Mouse (Mus musculus) adrenal gland, postnatal 4 days (tissue): ENCODE measurements around the gene Psip1. TPM values are rescaled to one million over a fixed set of nuclear protein-coding genes. Genes with fewer than 3 reads are reported as not detected.

Experiments used
- DNase-seq, 2 experiments: peaks; one replicate each; pipeline ENCODE4 v3.0.0; 2021 to 2022; ENCODE audit warnings: low spot score in 2 of 2, mixed read lengths in 2 of 2
- total RNA-seq, 2 experiments: library from RNA; stranded (reverse); gene quantifications; 2 replicates each; pipeline ENCODE4 v1.2.3; 2021

The Psip1 gene
- total RNA-seq, 2 experiments from 2014 or later = 79.9 to 95.3 TPM

DNA sequence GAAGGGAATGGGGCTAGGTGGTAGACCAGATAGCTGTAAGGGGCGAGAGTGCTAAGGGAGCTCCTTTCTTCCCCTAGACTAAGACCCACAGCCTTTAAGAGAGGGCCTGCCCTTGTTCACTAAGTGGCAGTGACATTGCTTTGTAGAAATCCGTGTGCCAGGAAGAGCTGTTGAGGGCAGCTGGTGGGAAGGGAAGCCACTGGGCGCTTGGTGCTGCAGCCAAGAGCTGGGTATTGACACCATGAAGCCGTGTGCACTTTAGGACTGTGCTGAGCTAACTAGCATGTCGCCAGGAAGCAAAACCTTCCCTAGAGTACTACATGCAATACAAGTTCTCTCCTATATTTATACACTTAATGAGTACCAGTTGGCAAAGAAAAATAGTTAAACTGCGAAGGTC lies 62.6 kb downstream of the Psip1 start:
- DNase-seq = no peak

DNA sequence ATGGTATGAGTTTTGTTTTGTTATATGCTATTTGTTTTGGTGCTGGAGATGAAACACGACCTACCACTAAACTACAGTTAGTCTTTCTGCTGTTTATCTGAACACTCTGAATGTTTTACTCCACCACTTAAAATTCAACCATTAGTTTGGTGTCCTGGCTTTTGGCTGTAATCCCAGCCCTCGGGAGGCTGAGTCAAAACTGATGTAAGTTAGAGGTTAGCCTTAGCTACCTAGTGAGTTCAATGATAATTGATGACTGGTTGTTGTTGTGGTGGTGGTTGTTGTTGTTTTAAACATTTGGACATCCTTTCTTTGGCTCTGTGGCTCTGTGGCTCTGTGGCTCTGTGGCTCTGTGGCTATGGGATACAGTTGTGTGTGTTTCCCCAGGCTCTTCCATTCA lies 67.5 kb downstream of the Psip1 start:
- DNase-seq = no peak

DNA sequence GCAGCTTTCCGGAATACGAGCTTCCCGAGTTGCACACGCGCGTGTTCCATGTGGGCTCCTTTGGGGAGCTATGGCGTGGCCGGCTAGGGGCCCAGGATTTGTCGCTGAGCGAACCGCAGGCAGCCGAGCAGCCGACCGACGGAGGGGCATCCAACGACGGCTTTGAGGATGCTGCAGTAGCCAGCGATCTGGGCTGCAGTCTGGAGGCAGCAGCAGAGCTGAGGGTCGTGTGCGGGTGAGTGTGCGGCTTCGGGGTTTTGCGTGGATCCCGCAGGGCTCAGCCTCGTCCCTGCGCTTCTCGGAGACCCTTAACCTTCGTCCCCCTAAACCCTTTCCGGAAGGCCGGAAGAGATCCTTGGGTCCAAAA lies 68.5 kb downstream of the Psip1 start:
- no peak for DNase-seq

DNA sequence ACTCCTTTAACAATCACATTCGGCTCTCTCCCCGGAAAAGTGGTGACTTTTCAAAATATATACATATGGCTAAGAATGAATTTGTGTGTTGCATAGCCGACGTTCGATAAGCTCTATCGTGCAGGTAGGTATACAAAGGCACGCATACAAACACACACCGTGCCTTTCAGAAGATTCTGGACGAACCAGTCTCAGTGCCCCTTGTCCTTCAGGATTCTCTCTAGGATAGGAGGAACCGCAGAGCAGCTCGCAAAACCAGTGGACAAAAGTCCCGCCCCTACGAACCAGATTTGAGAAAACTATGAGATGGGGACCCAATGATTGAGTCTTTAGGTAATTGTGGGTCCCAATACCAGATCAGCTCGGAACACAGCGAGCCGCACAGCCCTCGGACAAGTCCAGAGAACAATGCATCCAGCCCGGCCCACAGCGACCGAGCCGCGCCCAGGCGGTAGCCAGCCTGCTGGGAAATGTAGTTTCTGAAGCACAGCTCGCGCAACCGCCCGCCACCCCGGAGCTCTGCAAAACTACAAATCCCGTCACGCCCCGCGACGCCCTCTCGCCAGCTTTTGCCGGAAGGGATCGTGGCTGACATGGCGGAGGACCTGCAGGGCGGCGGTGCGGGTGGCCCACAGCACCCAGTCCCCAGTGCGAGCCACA lies 69.0 kb downstream of the Psip1 start, which contains the start of gene Snapc3:
Gene Snapc3, plus strand, starts transcription at position 565 of the 660 bp plus-strand sequence.
- DNase-seq = peak; percentile 85 to 89

DNA sequence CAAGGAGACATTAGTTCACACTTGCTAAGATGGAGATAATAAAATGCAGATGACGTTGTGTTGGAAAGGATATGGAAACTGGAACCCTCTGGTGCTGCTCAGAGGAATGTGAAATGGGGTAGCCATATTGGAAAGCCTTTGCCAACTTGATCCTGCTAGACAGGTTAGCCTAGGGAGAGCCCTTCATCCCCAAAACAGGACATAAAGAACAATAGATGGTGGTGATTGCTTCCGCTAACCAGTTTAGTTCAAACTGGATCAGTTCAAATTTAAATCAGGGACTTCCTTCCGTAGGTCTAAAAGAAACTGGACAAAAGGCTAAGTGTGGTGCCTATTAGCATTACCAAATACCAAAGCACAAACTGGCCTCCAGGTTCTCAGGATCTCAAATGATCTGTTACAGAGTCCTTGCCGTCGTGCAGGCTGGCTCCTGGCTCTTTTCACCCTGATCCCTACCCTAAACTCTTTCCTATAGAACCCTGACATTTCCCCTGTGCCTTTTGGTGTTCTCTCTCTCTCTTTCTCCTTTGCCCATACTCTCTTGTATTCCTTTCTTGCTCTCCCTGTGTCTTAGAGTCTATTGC lies 71.9 kb downstream of the Psip1 start:
- DNase-seq = no peak

DNA sequence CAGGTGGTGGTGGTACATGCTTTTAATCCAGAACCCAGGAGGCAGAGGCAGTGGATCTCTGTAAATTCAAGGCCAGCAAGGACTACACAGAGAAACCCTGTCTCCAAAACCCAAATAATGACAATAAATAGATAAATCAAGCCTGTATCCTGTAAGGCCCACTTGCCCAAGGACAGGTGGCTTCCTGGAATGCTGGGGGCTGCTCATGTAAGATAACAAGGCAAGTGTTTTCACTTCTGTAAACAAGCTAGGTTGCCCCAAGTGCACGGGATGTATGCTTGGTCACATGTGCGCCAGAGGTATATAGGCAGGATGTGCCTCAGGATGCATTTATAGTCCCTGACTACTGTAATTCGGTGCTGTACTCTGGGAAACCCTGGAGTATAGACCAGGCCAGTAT lies 74.2 kb downstream of the Psip1 start:
- no peak for DNase-seq

DNA sequence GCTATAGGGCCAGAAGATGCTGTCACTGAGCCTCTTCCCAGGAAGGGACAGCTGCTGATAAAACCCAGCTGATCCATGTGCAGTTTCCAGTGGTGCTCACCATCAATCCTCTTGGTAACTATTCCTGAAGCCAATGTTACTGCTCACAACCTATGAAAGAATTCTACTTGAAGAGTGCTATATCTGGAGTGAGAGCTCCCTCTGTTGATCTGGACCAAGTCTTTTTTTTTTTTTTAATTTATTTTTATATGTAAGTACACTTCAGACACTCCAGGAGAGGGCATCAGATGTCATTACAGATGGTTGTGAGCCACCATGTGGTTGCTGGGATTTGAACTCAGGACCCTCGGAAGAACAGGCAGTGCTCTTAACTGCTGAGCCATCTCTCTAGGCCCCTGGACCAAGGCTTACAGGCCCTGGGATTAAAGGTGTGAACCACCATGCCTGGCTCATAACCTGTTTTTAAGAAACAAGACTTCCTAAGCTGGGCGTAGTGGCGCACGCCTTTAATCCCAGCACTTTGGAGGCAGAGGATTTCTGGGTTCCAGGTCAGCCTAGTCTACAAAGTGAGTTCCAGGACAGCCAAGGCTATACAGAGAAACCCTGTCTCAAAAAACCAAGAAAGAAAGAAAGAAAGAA lies 76.3 kb downstream of the Psip1 start:
- DNase-seq = no peak

DNA sequence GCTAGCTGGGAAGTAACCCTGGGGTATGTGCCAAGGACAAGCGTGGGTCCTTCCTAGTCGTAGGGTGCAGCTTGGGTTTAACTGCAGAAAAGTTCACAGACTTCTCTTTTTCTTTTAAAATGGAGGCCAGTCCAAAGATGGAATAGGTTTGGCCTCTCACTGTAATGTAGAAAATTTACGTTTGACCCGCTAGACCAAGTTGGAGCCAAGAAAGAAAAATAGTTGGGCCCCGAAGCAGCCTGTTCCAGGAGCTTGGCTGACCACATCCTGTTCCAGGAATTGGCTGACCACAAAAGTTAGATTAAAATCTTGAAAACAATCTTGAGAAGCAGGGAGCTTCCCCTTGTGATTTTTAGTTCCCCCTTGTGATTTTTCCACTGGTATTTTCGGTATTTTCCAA lies 78.6 kb downstream of the Psip1 start:
- DNase-seq = no peak

Other genes starting within 250 kb of the Psip1 start
- gene Ttc39b, start 162.2 kb downstream of the Psip1 start, total RNA-seq = 10 to 100 TPM; 16.7 to 22.3 TPM
- 10 to 100 TPM; 33.4 to 39.2 TPM for gene Snapc3, start 68.7 kb downstream of the Psip1 start, total RNA-seq
- 1 to 10 TPM; 3.3 to 3.5 TPM for gene Ccdc171, start 39.1 kb upstream of the Psip1 start, total RNA-seq